Mouse (Mus musculus) kidney, adult 2 months (tissue): ENCODE measurements at regions not wholly inside any gene's neighbourhood (a gene's known extent, or its start where the extent isn't known, plus 50 kb on each side); places are given as distances from the start of the nearest gene placed in this dataset.
A peak's percentile ranks its signal among the peaks of the same experiment; 100 is the strongest.

Experiments used
- DNase-seq: peaks from one replicate; pipeline ENCODE4 v3.0.0; 2021
- H3K27ac ChIP-seq: fragments of 200-500 bp; 2 replicates; pipeline ENCODE4 v1.5.1; 2012; ENCODE audit warnings: low read depth, low read length, control low read depth, inconsistent platforms; ENCODE audit not compliant: insufficient read depth
- H3K27me3 ChIP-seq: fragments of 200-500 bp; replicated peaks from 2 replicates; pipeline ENCODE4 v1.6.1; 2012; ENCODE audit warnings: mild to moderate bottlenecking, moderate library complexity, low read length, inconsistent platforms; ENCODE audit not compliant: control insufficient read depth, insufficient read depth
- H3K36me3 ChIP-seq: fragments of 200-500 bp; 2 replicates; pipeline ENCODE4 v1.6.1; 2012; ENCODE audit warnings: mild to moderate bottlenecking, moderate library complexity, low read length, inconsistent platforms; ENCODE audit not compliant: control insufficient read depth, insufficient read depth
- H3K4me1 ChIP-seq: fragments of 200-500 bp; 2 replicates; pipeline ENCODE4 v1.6.1; 2011; ENCODE audit warnings: low read length; ENCODE audit not compliant: control insufficient read depth, insufficient read depth
- H3K4me3 ChIP-seq: fragments of 200-500 bp; 2 replicates; pipeline ENCODE4 v1.5.1; 2011; ENCODE audit warnings: mild to moderate bottlenecking, low read depth, low read length, control low read depth; ENCODE audit not compliant: insufficient read depth
- CTCF ChIP-seq: fragments of 200-500 bp; conservative IDR thresholded peaks from 2 replicates; pipeline ENCODE4 v1.5.1; 2011; ENCODE audit warnings: low read depth, mild to moderate bottlenecking, control low read depth, low read length, moderate library complexity, mixed read lengths; ENCODE audit not compliant: insufficient read depth, insufficient read length
- POLR2A ChIP-seq: fragments of 200-500 bp; IDR thresholded peaks from one replicate; pipeline ENCODE4 v1.6.1; 2011; ENCODE audit warnings: low read depth, low read length, control low read depth
- WGBS: fragments of 180-500 bp; shearing (Covaris S2); methylation state at CpG from one replicate; pipeline ENCODE4 v1.1.7; 2018; 5-methylcytosine and 5-hydroxymethylcytosine counted together

DNA sequence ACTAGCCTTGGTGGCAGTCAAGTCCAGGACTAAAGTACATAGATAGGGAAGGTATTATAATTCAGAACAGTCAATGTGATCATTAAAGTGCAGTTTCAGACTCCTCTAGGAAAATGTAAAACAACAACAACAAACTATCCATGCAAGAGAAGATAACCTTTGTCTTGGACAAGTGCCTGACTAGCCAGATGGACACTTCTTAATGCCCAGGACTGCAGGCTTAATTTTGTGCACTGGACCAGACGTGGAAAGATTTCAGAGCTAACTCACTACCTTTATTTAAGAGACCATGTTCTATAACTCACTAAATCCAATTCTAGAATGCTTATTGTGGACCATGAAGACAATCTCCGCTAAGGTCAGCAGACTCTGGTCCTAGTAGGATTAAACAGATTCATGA is 215.6 kb upstream of the Stxbp5 start:
- H3K27me3 ChIP-seq: no peaks in the 10 kb centered on the region
- H3K36me3 ChIP-seq: no peaks in the 10 kb centered on the region
- DNase-seq: no peak
- no peaks in the 10 kb centered on the region for H3K4me1 ChIP-seq
- no peak for TF ChIP-seq POLR2A
- no peak for TF ChIP-seq CTCF
- H3K4me3 ChIP-seq: no peak overlapping the region
- no peak overlapping the region for H3K27ac ChIP-seq
- WGBS: 78% methylated on average over 2 of the region's 2 CpGs

DNA sequence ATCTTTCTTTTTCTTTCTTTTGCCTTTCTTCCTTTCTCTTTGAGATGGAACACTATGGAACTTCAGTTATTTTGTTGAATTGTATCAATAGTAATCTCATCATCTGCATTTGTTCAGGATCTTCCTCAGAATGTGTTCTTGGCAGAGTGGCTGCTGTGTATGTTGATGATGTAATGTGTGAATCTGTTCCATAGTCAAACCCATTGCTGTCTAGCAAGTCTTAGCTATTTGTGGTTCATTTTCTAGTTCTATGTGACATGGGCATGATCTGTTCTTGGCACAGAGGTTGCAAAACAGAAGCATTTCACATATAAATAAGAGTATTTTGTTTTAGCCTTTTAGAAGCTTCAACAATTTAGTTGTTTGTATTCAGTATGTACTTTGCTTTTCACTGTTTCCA is 212.4 kb upstream of the Stxbp5 start:
- H3K4me3 ChIP-seq: no peak overlapping the region

DNA sequence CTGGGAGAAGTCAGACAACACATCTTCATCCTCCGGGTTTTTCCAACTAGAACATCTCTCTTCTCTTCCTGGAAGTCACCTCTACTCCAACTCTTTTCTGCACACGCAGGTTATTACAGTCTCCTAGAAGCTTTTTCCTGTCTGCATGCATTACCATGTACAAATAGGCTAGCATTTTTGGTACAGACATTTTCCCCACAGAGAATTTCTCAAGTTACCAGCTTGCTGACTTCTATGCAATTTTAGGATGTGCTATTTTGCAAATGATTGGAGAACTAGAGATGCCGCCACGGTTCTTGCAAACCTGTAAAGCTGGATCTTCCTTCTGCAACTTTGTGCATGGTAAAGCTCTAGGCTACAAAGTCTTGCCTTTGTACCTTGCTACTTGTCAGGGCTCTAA is 210.2 kb upstream of the Stxbp5 start:
- no peak overlapping the region for H3K4me3 ChIP-seq
- WGBS: 89% methylated on average over 4 of the region's 4 CpGs
- no peak overlapping the region for H3K27ac ChIP-seq
- no peak for DNase-seq
- H3K4me1 ChIP-seq: no peaks in the 10 kb centered on the region; the same call in 1 of the 2 replicates
- TF ChIP-seq POLR2A (no peak), CTCF (no peak)
- no peaks in the 10 kb centered on the region for H3K36me3 ChIP-seq
- no peaks in the 10 kb centered on the region for H3K27me3 ChIP-seq

More for the DNA sequence above, 212.4 kb upstream of the Stxbp5 start:
- DNase-seq: no peak
- H3K4me1 ChIP-seq: no peaks in the 10 kb centered on the region
- no peak for TF ChIP-seq CTCF
- TF ChIP-seq POLR2A: no peak
- H3K36me3 ChIP-seq: no peaks in the 10 kb centered on the region
- H3K27ac ChIP-seq: no peak overlapping the region
- H3K27me3 ChIP-seq: no peaks in the 10 kb centered on the region

DNA sequence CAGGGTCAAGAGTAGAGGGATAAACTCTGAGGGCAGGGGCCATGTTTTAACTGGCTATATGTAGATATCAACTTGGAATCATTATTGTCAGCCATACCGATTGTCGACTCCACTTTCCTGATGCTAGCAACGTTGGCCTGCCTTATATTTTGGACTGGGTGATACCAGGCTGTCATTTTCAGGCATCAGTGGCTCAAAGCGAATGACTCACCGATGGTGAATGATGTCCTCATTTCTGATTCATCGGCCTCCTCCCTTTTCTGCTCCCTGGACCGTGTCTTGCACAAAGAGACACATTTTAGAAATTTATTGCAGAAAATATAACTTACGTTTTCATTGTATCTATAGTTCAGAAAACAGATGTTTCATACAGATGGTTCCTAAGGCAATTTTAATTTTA is 209.0 kb upstream of the Stxbp5 start:
- WGBS: 66% methylated on average over 8 of the region's 8 CpGs
- Histone ChIP-seq H3K36me3 (no peaks in the 10 kb centered on the region), H3K27me3 (no peaks in the 10 kb centered on the region), H3K4me1 (no peaks in the 10 kb centered on the region; the same call in 1 of the 2 replicates), H3K27ac (no peak overlapping the region), H3K4me3 (no peak overlapping the region)
- DNase-seq: no peak
- TF ChIP-seq CTCF (no peak), POLR2A (no peak)

DNA sequence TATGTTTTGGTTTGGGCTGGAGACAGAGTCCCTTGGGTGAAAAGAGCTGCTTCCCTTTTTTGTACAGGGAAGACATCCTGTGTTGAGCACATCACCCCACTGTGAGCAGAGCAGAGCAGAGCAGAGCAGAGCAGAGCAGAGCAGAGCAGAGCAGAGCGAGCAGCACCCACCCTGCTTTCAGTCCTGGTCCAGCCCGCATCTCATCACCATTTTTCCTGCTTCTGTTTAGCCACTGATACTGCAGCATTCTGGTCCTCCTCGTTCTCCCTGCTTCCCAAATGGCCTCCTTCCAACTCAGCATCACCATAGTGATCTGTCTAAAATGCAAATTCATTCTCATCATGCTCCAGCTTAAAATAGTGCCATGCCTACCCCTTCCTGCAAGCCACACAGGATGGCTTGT is 206.2 kb upstream of the Stxbp5 start:
- H3K36me3 ChIP-seq: no peaks in the 10 kb centered on the region
- no peaks in the 10 kb centered on the region for H3K27me3 ChIP-seq
- H3K4me3 ChIP-seq: no peak overlapping the region
- TF ChIP-seq POLR2A (no peak), CTCF (no peak)
- WGBS: 50% methylated on average over 3 of the region's 3 CpGs
- no peak for DNase-seq
- no peaks in the 10 kb centered on the region; the same call in 1 of the 2 replicates for H3K4me1 ChIP-seq
- peak overlapping the region; percentile 76 for H3K27ac ChIP-seq

DNA sequence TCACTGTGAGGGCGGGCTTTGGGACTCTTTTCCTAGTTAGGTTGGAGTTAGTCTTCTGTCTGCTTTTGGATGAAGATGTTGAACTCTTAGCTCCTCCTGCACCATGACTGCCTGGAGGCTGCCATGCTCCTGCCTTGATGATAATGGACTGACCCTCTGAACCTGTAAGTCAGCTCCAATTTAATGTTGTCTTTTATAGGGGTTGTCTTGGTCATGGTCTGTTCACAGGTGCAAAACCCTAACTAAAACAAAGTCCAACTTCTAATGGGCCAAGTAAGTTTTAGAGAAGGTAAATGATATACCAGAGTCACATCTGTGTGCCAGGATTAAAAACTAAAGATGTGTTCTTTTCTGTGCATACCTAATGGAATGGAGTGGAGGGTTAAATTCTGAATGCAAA is 205.8 kb upstream of the Stxbp5 start:
- H3K36me3 ChIP-seq: no peaks in the 10 kb centered on the region
- H3K4me3 ChIP-seq: no peak overlapping the region
- no peaks in the 10 kb centered on the region; the same call in 1 of the 2 replicates for H3K4me1 ChIP-seq
- peak; percentile 57 for DNase-seq
- no peaks in the 10 kb centered on the region for H3K27me3 ChIP-seq
- no peak for TF ChIP-seq CTCF
- no peak for TF ChIP-seq POLR2A
- no peak overlapping the region; the same call in 1 of the 2 replicates for H3K27ac ChIP-seq
- 89% methylated on average over 1 of the region's 1 CpGs for WGBS

DNA sequence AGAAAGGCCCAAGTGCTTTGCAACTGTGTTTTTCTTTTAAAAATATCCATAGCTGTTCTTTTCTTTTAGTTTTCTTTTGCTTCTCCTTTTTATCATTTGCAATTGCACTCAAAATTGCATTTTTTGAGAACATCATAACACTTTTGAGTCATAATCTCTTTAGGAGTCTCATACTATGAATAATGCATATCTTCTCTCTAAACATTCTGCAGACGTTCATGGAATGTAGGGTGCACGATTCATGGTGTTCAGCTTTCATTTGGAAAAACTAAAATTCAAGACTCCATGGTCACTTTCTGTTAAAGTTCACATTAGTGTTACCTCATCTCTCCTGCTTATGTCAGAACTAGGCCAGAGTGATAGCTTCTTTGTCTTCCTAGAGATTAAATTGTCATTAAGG is 200.8 kb upstream of the Stxbp5 start:
- H3K4me3 ChIP-seq: no peak overlapping the region
- TF ChIP-seq POLR2A (no peak), CTCF (no peak)
- H3K4me1 ChIP-seq: no peaks in the 10 kb centered on the region; the same call in 1 of the 2 replicates
- no peak for DNase-seq
- H3K27ac ChIP-seq: no peak overlapping the region
- H3K36me3 ChIP-seq: no peaks in the 10 kb centered on the region
- WGBS: 77% methylated on average over 2 of the region's 2 CpGs
- H3K27me3 ChIP-seq: no peaks in the 10 kb centered on the region

DNA sequence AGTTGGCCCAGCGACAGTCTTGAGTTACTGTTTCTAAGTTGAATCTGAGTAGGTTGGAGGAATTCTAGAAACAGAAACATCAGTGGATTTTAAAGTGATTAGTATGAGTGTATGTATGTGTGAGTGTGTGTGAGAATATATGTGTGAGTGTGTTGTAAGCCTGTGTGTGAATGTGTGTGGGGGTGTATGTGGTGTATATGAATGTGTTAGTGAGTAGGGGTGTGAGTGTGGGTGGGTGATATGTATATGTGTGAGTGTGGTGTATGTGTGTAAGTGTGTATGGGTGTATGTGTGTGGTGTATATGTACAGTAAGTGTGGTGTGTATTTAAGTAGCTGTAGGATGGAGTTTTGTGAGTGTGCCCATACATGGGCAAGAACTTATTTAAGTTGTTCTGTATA is 197.6 kb upstream of the Stxbp5 start:
- H3K4me3 ChIP-seq: no peak overlapping the region
- WGBS: 95% methylated on average over 1 of the region's 1 CpGs
- no peak for TF ChIP-seq CTCF
- TF ChIP-seq POLR2A: no peak
- no peaks in the 10 kb centered on the region for H3K4me1 ChIP-seq
- no peak overlapping the region for H3K27ac ChIP-seq
- H3K36me3 ChIP-seq: no peaks in the 10 kb centered on the region
- H3K27me3 ChIP-seq: no peaks in the 10 kb centered on the region
- no peak for DNase-seq
